Mouse (Mus musculus) left cerebral cortex, adult 2 months (tissue): ENCODE data around the gene Got1. TPM values are rescaled to one million over a fixed set of nuclear protein-coding genes. Genes with fewer than 3 reads are reported as not detected.

Source experiments
- DNase-seq, 2 experiments: peaks; one replicate each; pipeline ENCODE4 v3.0.0; 2021 to 2022; ENCODE audit warnings: low spot score in 2 of 2, mixed read lengths in 1 of 2; ENCODE audit errors: extremely low spot score in 1 of 2
- H3K27ac ChIP-seq: fragments of 200-600 bp; 2 replicates; pipeline ENCODE4 v1.8.1; 2022
- H3K4me3 ChIP-seq: fragments of 200-600 bp; 2 replicates; pipeline ENCODE4 v1.8.1; 2022
- CTCF ChIP-seq: fragments of 200-600 bp; IDR thresholded peaks from 2 replicates; pipeline ENCODE4 v1.8.1; 2022; ENCODE audit warnings: antibody characterized with exemption, mild to moderate bottlenecking, moderate library complexity
- intact Hi-C: fragments of 180-260 bp; cut with DNase I; formaldehyde crosslinking; loops from one replicate; pipeline ENCODE4 v1.15.1; 2025
- long read RNA-seq, 2 experiments: library from polyadenylated mRNA; stranded (forward); transcript quantifications; one replicate each; pipeline ENCODE4 v2.0.0; 2021; ENCODE audit warnings: borderline mapping rate in 2 of 2
- total RNA-seq, 2 experiments: library from RNA; stranded (reverse); gene quantifications; 2 replicates each; pipeline ENCODE4 v1.2.3; 2021

Gene Got1
- 100 to 1,000 TPM; 361 to 390 TPM for total RNA-seq
- long read RNA-seq, experiment 1, transcript Got1-201 (9 exons, 2,058 nt), result major isoform, 285 of 306 reads
- long read RNA-seq, experiment 1, partial matches to known transcripts, result 13 of 306 reads
- long read RNA-seq, experiment 1, other reads (novel, unspliced or antisense), result 6 of 306 reads
- long read RNA-seq, experiment 2, transcript Got1-201 (9 exons, 2,058 nt), result major isoform, 209 of 229 reads
- long read RNA-seq, experiment 2, partial matches to known transcripts, result 9 of 229 reads
- long read RNA-seq, experiment 2, other reads (novel, unspliced or antisense), result 11 of 229 reads

DNA sequence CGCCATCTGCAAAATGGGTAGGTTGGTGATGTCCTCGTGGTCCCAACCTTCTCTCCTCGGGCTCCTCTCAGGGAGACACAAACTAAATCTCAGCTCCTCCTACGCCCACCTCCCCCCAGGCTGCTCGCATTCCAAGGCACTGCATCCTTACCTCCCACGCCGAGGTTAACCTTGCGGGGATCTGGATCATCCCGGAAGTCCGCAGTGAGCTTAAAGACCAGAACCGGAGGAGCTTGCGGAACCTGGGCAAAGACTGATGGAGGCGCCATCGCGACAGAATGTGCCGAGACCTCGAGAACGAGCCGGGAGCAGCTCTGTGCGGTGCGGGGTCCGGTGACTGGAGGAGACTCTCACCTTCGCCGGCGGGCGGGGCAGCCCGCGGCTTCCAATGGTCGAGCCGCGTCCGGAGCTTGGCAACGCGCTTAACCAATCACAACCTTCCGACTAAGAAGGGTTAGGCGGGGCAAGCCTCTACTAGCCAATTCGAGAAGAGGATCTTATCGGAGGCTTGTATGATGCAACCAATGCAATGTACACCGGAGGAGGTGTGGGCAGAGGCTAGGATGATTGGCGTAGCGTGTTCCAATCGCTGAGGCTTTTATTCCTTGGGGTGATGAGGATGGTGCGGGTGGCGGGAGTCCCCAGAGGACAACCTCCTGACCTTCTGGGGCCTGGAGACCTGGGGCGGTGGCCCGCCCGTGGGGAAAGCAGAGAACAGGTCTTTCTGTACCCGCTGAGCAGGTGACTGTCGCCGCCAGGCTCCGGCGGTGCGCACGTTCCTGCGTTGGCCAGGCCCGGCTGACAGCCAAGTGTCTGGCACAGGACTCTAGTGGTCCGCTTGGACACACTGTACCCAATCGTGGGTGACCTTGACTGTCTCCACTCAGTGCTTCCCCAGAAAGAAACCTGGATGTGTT, at the start of gene Got1:
Gene Got1, minus strand, starts transcription at position 419 of the 917 bp plus-strand sequence.
- TF ChIP-seq CTCF, result no peak
- peak within 1 kb of the TSS; percentile 69 for H3K4me3 ChIP-seq
- H3K27ac ChIP-seq, result peak within 1 kb of the TSS; percentile 99
- intact Hi-C loops, result loop anchor here (2.0 to 5.0 kb wide), 2 partner anchors 28 to 228 kb away; partner anchors contain the start of genes Cox15 and Cutc
- peak; percentile 94 to 95 for DNase-seq

DNA sequence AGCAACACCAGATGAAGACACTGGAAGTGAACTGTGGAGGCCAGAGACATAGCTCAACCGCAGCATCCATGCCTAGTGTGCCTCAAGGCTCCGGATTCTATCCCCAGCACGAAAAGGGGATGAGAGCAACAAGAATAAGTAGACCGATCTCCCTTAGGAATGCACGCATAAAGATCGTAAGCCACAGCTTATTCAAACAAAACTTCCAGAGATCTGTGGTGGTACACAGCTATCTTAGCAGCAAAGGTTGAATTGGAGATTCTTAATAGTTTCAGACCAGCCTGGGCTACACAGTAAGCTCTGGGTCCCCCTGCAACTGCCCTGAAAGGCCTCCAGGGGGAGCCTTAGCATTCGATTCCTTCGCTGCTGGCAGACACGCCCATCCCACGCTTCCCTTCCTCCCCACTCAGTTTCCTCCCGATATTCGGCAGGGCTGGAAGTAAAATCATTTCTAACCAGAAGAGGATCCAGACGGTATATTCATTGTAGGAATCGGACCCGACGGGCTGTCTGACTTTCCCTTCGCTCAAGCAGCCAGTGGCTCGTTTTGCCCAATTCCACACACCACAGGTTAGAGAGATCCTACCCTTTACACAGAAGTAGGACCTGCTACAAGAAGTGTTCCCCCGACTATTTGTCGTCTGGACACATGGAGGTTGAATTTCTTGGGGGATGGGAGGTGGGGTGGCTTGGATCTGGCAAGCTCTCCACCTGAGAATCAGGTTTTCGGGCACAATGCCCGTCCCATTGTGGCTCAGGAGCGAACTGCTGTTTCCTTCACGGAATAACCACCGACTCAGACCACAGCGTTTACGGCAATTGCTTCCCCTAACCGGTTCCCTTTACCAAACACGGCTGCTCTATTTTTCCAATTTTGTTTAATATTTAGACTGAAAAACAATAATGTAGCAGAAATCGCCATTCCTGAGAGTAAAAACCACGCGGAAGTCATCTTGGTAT, 46.7 kb upstream of the Got1 start:
- H3K27ac ChIP-seq, result no peak overlapping the region
- H3K4me3 ChIP-seq, result no peak overlapping the region
- peak; percentile 64 to 66 for DNase-seq
- intact Hi-C loops, result loop anchor here (5.0 kb wide), 1 partner anchor 46 kb away; no protein-coding TSS in a partner anchor
- TF ChIP-seq CTCF, result peak; percentile 87

GRCm38 (mm10) chr19:43569133-43569532, 44.7 kb upstream of the Got1 start:
- Histone ChIP-seq H3K27ac (no peak overlapping the region), H3K4me3 (no peak overlapping the region)
- intact Hi-C loops, result no loop called here
- no peak for DNase-seq
- no peak for TF ChIP-seq CTCF

GRCm38 (mm10) chr19:43568298-43568697, 43.9 kb upstream of the Got1 start:
- no peak for DNase-seq
- Histone ChIP-seq H3K27ac (no peak overlapping the region), H3K4me3 (no peak overlapping the region)
- intact Hi-C loops, result no loop called here
- TF ChIP-seq CTCF, result no peak; the same call in 1 of the 2 replicates

GRCm38 (mm10) chr19:43563166-43563565, 38.8 kb upstream of the Got1 start:
- Histone ChIP-seq H3K27ac (no peak overlapping the region), H3K4me3 (no peak overlapping the region)
- TF ChIP-seq CTCF, result no peak
- intact Hi-C loops, result no loop called here
- no peak for DNase-seq

GRCm38 (mm10) chr19:43561841-43562240, 37.4 kb upstream of the Got1 start:
- no peak for DNase-seq
- Histone ChIP-seq H3K4me3 (no peak overlapping the region), H3K27ac (no peak overlapping the region)
- TF ChIP-seq CTCF, result no peak
- intact Hi-C loops, result no loop called here

GRCm38 (mm10) chr19:43560244-43560643, 35.8 kb upstream of the Got1 start:
- TF ChIP-seq CTCF, result no peak
- DNase-seq, result no peak
- intact Hi-C loops, result no loop called here
- H3K27ac ChIP-seq, result no peak overlapping the region
- no peak overlapping the region for H3K4me3 ChIP-seq

DNA sequence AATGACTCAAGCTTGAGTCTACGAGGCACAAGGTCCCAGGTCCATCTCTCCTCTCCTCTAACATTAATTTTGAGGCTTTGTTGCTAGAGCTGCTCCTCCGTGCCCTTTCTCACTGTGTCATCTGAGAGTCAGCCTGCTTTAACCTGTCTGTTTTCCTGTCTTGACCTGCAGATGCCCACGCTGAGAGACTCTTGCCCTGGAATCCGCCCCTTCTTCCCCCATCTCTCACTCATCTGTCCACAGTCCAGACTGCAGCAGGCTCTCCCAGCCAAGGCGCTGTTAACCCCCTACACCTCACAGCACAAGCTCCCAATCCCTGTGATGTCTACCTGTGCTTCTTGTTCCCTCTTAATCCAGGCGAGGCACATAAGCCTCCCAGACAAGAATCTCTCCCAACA, 27.1 kb upstream of the Got1 start:
- DNase-seq, result no peak

DNA sequence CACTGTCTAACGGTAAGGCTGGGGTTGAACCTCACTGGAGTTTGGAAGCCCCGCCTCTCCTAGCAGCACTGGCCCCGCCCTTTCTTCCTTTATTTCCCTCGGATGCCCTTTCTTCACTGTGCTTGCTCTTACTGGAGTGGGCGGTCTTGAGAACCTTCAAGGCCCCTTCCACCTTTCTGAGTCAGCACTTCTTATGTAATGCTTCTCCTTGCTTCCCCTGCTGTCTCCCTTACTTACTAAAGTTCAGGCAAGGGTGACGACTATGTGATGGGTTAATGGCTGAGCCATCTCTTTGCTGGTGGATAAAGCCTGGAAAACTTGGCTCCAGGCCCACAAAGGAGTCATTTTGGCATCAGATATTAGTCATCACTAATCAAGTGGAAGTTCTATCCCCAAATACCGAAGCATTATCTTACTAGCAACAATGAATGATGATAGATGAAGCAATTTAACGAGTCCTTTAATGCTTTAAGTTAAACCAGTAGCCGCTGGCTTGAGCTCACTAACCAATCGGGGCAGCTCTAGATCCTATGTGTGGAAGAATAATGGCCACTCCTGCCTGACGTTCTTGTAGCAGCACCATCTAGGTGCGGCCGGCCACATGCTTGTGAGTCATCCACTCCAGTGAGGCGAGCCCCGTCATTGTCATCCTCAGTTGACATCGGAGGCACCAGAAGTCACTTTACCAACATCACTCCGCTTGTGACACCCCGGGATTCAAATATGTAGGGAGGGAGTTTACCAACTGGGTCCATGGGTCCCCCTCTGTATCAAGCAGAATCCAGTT, 26.5 kb upstream of the Got1 start:
- no peak for DNase-seq
- no peak overlapping the region for H3K4me3 ChIP-seq
- no peak for TF ChIP-seq CTCF
- H3K27ac ChIP-seq, result no peak overlapping the region
- intact Hi-C loops, result no loop called here

More for the DNA sequence above, 27.1 kb upstream of the Got1 start:
- H3K4me3 ChIP-seq, result no peak overlapping the region
- TF ChIP-seq CTCF, result no peak
- H3K27ac ChIP-seq, result no peak overlapping the region
- intact Hi-C loops, result no loop called here

DNA sequence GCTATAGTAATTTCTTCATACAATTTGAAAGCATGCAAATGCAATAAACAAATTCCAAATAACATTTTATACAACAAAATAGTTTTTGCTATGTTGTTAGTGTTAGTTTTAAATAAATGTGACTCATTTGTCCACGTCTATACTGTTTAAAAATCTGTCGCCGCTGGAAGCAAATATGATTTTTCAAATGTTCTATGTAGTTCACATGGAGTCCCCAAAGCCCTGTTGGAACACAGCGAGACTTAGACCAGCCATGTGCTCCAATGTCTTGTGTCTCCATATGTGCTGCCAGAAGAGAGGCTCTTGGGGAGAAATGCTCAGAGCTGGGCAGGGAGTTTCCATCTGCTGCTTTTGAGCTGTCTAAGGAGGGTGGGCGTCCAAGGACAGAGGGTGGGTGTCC, 23.7 kb upstream of the Got1 start:
- H3K4me3 ChIP-seq, result no peak overlapping the region
- no peak for DNase-seq
- intact Hi-C loops, result no loop called here
- TF ChIP-seq CTCF, result no peak
- no peak overlapping the region for H3K27ac ChIP-seq
